Mouse (Mus musculus) small intestine, adult 2 months (tissue): Measurements from ENCODE around the gene Pdia5.

Experiments
- CTCF ChIP-seq: fragments of 200-500 bp; IDR thresholded peaks from 2 replicates; pipeline ENCODE4 v1.5.1; 2012; ENCODE audit warnings: low read depth, mild to moderate bottlenecking, control low read depth, inconsistent platforms, low read length, moderate library complexity, mixed read lengths; ENCODE audit not compliant: insufficient replicate concordance, insufficient read length; ENCODE audit errors: extremely low read depth
- POLR2A ChIP-seq: fragments of 200-500 bp; IDR thresholded peaks from 2 replicates; pipeline ENCODE4 v1.6.1; 2012; ENCODE audit warnings: low read depth, mild to moderate bottlenecking, control low read depth, inconsistent platforms, low read length, moderate library complexity

GRCm38 (mm10) chr16:35406706-35407105 is 84.0 kb downstream of the Pdia5 start:
- TF ChIP-seq CTCF (no peak), POLR2A (no peak)
